Mouse (Mus musculus): ENCODE measurements around the gene Rhbdd3. TPM values are rescaled to one million over a fixed set of nuclear protein-coding genes. Genes with fewer than 3 reads are reported as not detected.

The Rhbdd3 gene
- polyA plus RNA-seq (2014; fragmentation: Nextera tagmentation; extraction: Ambion mirVana): 23.5 and 25.7 TPM in 2 replicates

DNA sequence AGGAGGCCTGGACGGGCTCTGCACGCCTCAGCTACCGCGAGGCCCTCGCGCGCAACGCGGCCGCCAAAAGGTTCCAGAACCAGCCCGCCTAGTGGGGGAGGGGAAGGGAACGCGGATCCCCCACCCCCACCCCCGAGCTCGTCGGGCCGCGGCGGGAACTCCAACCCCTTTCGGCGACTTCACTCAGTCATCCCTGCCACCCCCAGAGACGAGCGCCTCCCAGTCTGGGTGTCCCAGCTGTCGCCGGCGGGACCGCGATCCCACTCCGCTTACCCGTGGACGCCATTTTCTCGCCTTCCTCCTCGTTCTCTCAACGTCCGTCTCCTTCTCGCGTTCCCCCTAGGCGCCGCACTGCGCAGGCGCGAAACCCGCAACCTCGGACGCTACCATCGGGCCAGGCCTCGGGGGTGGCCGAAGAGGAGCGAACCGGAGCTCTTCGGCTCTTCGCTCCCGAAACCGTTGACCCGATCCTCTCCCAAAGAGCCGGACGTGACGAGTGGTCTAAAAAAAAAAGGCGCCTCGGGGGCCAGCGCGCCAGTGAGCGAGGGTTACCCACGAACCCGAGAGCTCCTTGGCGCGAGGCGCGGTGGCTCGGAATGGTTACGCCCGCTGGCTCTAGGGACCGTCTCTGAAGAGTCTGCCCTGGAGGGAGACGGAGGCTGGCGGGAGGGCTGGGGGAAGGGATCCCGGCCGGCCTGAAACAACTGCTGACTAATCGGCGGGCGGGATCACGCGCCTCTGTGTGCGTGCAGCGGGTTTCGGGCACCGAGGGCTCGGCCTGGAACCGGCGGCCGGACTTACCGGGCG lies at the start of gene Rhbdd3, which contains the start of gene Ewsr1:
Gene Rhbdd3, plus strand, starts transcription at position 191 of the 807 bp plus-strand sequence.
Gene Ewsr1, minus strand, starts transcription at position 531 of the 807 bp plus-strand sequence.
- Histone ChIP-seq H3K9me3 (replicated peaks; ENCODE audit: control insufficient read depth, low read length) (no peaks in the 10 kb centered on the region), H3K9ac (ENCODE audit: low read depth, low read length) (peak within 1 kb of the TSS; percentile 99), H3K4me2 (peak within 1 kb of the TSS; percentile 94), H3K27ac (ENCODE audit: low read depth, low read length) (peak within 1 kb of the TSS; percentile 96), H3K27me3 (ENCODE audit: control insufficient read depth, insufficient read depth, low read length) (no peaks in the 10 kb centered on the region), H3K36me3 (ENCODE audit: control insufficient read depth, insufficient read depth, low read length) (0 out of 2 replicates have a peak, but pooled peaks cover 2% of the 10 kb centered on the region), H3K4me3 (ENCODE audit: low read depth, low read length) (peak within 1 kb of the TSS; percentile 96), H3K4me1 (ENCODE audit: control insufficient read depth, insufficient read depth, low read length) (peaks cover 25% of the 10 kb centered on the region)
- ATAC-seq (replicated peaks; ENCODE audit: insufficient number of reproducible peaks, low FRiP score, low TSS enrichment): peak; percentile 89
- WGBS (ENCODE audit: insufficient replicate concordance): under 1% methylated on average over 79 of the region's 92 CpGs

DNA sequence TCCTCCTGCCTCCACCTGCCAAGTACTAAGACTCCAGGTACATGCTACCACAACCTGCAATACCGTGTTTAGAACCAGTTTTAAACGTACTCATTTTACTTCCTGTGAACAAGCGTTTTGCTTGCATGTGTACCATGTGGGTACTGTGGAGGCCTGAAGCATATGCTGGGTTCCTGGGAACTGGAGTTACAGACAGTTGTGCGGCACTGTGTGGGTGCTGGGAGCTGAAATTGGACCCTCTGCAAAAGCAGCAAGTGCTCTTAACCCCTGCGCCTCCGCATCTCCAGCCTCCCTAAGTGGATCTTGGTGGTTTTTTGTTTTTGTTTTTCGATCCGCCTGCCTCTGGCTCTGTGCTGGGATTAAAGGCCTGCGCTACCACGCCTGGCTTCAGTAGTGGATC lies 47.1 kb upstream of the Rhbdd3 start:
- no peak overlapping the region for H3K4me3 ChIP-seq (ENCODE audit: low read depth, low read length)
- H3K36me3 ChIP-seq (ENCODE audit: control insufficient read depth, insufficient read depth, low read length): no peaks in the 10 kb centered on the region
- no peak overlapping the region for H3K4me2 ChIP-seq
- H3K27me3 ChIP-seq (ENCODE audit: control insufficient read depth, insufficient read depth, low read length): peaks cover 13% of the 10 kb centered on the region
- no peak for ATAC-seq (replicated peaks; ENCODE audit: insufficient number of reproducible peaks, low FRiP score, low TSS enrichment)
- H3K9me3 ChIP-seq (replicated peaks; ENCODE audit: control insufficient read depth, low read length): no peaks in the 10 kb centered on the region
- no peak overlapping the region for H3K27ac ChIP-seq (ENCODE audit: low read depth, low read length)
- 80% methylated on average over 10 of the region's 10 CpGs for WGBS (ENCODE audit: insufficient replicate concordance)
- H3K9ac ChIP-seq (ENCODE audit: low read depth, low read length): no peak overlapping the region
- peaks cover 6% of the 10 kb centered on the region; the same call in 1 of the 2 replicates for H3K4me1 ChIP-seq (ENCODE audit: control insufficient read depth, insufficient read depth, low read length)

DNA sequence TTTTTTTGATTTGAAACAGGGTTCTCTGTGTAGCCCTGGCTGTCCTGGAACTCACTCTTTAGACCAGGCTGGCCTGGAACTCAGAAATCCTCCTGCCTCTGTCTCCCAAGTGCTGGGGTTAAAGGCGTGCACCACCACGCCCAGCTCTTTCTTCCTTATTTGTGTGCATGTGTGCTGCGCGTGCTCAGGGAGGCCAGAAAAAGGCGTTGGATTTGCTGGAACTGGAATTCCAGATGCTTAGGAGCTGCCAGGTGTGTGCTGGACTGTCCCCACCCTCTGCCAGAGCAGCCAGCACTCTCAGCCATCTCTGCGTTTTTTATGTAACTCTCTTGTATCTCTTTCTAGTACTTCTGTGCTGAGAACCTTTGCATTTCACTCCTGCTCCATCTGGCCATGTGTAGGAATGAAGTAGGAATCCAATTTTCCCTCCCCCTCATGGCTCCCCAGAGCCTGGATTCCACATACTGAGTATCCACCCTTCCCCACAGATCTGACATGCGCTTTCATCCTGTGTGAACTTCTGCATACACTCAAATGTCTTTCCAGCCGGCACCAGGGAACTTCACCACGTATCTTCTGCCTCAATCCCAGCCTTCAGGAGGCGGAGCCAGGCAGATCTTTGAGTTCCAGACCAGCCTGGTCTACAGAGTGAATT lies 46.4 kb upstream of the Rhbdd3 start:
- no peak for ATAC-seq (replicated peaks; ENCODE audit: insufficient number of reproducible peaks, low FRiP score, low TSS enrichment)
- no peak overlapping the region for H3K9ac ChIP-seq (ENCODE audit: low read depth, low read length)
- H3K4me1 ChIP-seq (ENCODE audit: control insufficient read depth, insufficient read depth, low read length): peaks cover 6% of the 10 kb centered on the region; the same call in 1 of the 2 replicates
- H3K27me3 ChIP-seq (ENCODE audit: control insufficient read depth, insufficient read depth, low read length): peaks cover 20% of the 10 kb centered on the region
- H3K4me2 ChIP-seq: no peak overlapping the region
- no peaks in the 10 kb centered on the region for H3K9me3 ChIP-seq (replicated peaks; ENCODE audit: control insufficient read depth, low read length)
- WGBS (ENCODE audit: insufficient replicate concordance): 62% methylated on average over 10 of the region's 10 CpGs
- H3K4me3 ChIP-seq (ENCODE audit: low read depth, low read length): no peak overlapping the region
- no peak overlapping the region for H3K27ac ChIP-seq (ENCODE audit: low read depth, low read length)
- no peaks in the 10 kb centered on the region for H3K36me3 ChIP-seq (ENCODE audit: control insufficient read depth, insufficient read depth, low read length)

DNA sequence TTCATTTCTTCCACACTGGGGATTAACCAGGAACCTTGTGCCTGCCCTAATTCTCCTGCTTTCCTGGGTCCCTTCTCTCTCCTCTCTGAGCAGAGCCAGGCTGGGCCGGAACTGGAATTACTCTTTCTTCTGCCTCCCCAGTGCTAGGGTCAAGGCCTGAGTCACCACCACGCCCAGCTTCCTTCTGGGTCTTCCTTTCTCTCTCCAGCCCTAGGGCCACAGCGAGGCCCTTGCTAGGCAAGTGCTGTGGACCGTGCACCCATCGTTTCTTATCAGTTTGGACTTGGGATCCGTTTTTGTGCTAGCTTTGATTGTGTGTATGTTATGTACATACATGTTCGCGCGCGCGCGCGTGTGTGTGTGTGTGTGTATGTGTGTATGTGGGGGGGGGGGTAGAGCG lies 44.6 kb upstream of the Rhbdd3 start:
- peaks cover 18% of the 10 kb centered on the region for H3K4me1 ChIP-seq (ENCODE audit: control insufficient read depth, insufficient read depth, low read length)

DNA sequence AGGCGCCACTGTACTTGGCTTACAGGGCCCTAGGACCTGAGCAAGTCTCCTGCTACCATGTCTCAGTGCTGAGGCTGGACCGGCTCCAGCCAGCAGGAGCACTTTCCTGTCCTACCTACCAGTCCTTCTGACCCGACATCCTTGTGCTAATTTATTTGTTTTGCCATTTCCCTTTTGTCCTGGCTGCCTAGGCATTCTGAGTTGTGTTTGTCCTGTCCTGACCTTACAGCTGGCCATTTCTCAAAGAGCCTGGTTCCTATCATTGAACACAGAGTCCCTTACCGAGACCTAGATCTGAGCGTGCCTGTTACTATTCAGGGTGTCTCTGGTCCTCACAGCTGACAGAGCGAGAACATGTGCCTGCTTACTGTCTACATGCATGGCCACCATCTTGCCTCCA lies 43.9 kb upstream of the Rhbdd3 start:
- no peak overlapping the region for H3K9ac ChIP-seq (ENCODE audit: low read depth, low read length)
- no peak for ATAC-seq (replicated peaks; ENCODE audit: insufficient number of reproducible peaks, low FRiP score, low TSS enrichment)
- H3K9me3 ChIP-seq (replicated peaks; ENCODE audit: control insufficient read depth, low read length): no peaks in the 10 kb centered on the region
- no peak overlapping the region for H3K27ac ChIP-seq (ENCODE audit: low read depth, low read length)
- H3K4me3 ChIP-seq (ENCODE audit: low read depth, low read length): no peak overlapping the region
- H3K36me3 ChIP-seq (ENCODE audit: control insufficient read depth, insufficient read depth, low read length): no peaks in the 10 kb centered on the region
- H3K27me3 ChIP-seq (ENCODE audit: control insufficient read depth, insufficient read depth, low read length): peaks cover 45% of the 10 kb centered on the region
- H3K4me2 ChIP-seq: no peak overlapping the region
- 54% methylated on average over 6 of the region's 6 CpGs for WGBS (ENCODE audit: insufficient replicate concordance)
- H3K4me1 ChIP-seq (ENCODE audit: control insufficient read depth, insufficient read depth, low read length): peaks cover 21% of the 10 kb centered on the region

More for the DNA sequence above, 44.6 kb upstream of the Rhbdd3 start:
- WGBS (ENCODE audit: insufficient replicate concordance): 76% methylated on average over 14 of the region's 14 CpGs
- ATAC-seq (replicated peaks; ENCODE audit: insufficient number of reproducible peaks, low FRiP score, low TSS enrichment): no peak
- peaks cover 37% of the 10 kb centered on the region for H3K27me3 ChIP-seq (ENCODE audit: control insufficient read depth, insufficient read depth, low read length)
- no peak overlapping the region for H3K9ac ChIP-seq (ENCODE audit: low read depth, low read length)
- H3K9me3 ChIP-seq (replicated peaks; ENCODE audit: control insufficient read depth, low read length): no peaks in the 10 kb centered on the region
- H3K27ac ChIP-seq (ENCODE audit: low read depth, low read length): no peak overlapping the region
- H3K36me3 ChIP-seq (ENCODE audit: control insufficient read depth, insufficient read depth, low read length): no peaks in the 10 kb centered on the region
- no peak overlapping the region for H3K4me3 ChIP-seq (ENCODE audit: low read depth, low read length)
- no peak overlapping the region for H3K4me2 ChIP-seq

DNA sequence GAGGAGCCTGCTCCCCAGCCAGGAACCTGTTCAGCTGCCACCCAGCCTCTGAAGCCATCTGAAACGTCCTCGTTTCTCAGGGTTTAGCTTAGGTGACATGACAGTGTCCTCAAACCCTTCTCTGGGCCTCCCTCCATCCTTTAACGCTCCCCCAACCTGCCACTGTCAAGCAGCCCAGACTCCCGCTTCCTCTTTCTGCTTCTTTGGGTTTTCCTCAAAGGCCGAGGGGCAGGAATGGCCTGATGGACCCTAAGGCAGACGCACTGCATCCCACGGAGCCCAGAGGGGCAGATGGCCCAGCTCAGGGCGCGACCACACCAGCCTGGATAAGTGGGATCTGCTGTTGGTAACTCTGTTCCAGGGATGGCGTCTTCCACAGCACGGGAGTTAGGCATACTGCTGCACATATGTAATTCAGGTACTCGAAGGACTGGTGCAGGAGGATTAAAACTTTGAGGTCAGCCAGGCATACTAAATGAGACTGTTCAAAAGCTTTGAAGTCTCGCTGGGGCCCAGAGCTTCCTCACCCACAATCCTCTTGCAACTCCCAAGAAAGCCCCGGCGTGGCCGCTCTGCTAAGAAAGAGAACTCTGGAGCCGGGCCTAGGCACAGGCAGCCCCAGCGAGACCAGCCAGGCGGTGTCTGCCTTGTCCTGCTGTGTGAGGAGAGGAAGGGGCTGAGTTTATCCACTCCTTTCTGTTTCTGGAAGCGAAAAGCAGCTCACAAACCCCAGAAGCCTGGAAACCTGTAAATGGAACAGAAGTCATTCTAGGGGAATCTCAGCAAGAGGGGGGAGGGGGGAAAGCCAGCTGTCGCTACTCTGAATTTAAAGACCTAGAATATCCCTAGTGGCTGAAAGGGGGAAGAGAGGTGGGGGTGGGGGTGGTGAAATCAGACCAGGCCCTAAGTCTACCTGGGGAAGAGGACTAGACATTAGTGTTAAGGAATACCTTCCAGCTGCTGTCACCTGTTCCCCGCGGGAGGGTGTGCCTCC lies 42.5 kb upstream of the Rhbdd3 start:
- WGBS (ENCODE audit: insufficient replicate concordance): 42% methylated on average over 23 of the region's 23 CpGs
- no peak overlapping the region for H3K4me2 ChIP-seq
- H3K4me3 ChIP-seq (ENCODE audit: low read depth, low read length): no peak overlapping the region
- no peaks in the 10 kb centered on the region for H3K9me3 ChIP-seq (replicated peaks; ENCODE audit: control insufficient read depth, low read length)
- H3K4me1 ChIP-seq (ENCODE audit: control insufficient read depth, insufficient read depth, low read length): peaks cover 24% of the 10 kb centered on the region
- peaks cover 58% of the 10 kb centered on the region for H3K27me3 ChIP-seq (ENCODE audit: control insufficient read depth, insufficient read depth, low read length)
- ATAC-seq (replicated peaks; ENCODE audit: insufficient number of reproducible peaks, low FRiP score, low TSS enrichment): no peak
- no peaks in the 10 kb centered on the region for H3K36me3 ChIP-seq (ENCODE audit: control insufficient read depth, insufficient read depth, low read length)
- H3K27ac ChIP-seq (ENCODE audit: low read depth, low read length): no peak overlapping the region
- H3K9ac ChIP-seq (ENCODE audit: low read depth, low read length): no peak overlapping the region

DNA sequence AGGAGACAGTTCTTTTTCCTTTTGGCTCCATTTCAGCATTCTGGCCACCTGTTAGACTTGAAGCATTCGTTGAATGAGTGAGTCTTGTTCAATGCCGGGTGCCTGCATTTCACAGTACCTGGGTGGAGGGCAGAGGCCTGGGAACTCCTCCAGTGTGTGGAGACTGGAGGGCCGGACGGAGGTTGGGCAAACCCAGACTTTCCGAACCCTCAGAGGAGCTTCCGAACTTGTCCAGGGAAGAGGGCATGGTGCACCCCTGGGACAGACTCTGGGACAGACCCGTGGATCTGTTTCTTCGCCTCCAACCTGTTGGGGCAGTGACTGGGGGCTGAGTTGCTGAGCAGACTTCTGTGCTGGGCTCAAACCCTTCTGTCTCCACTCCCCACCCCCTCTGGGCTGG lies 41.7 kb upstream of the Rhbdd3 start:
- WGBS (ENCODE audit: insufficient replicate concordance): 59% methylated on average over 8 of the region's 8 CpGs
- no peak overlapping the region for H3K4me3 ChIP-seq (ENCODE audit: low read depth, low read length)
- H3K9ac ChIP-seq (ENCODE audit: low read depth, low read length): no peak overlapping the region
- peaks cover 32% of the 10 kb centered on the region for H3K4me1 ChIP-seq (ENCODE audit: control insufficient read depth, insufficient read depth, low read length)
- H3K4me2 ChIP-seq: no peak overlapping the region
- ATAC-seq (replicated peaks; ENCODE audit: insufficient number of reproducible peaks, low FRiP score, low TSS enrichment): no peak
- H3K27me3 ChIP-seq (ENCODE audit: control insufficient read depth, insufficient read depth, low read length): peaks cover 66% of the 10 kb centered on the region
- no peaks in the 10 kb centered on the region for H3K9me3 ChIP-seq (replicated peaks; ENCODE audit: control insufficient read depth, low read length)
- no peaks in the 10 kb centered on the region for H3K36me3 ChIP-seq (ENCODE audit: control insufficient read depth, insufficient read depth, low read length)
- H3K27ac ChIP-seq (ENCODE audit: low read depth, low read length): no peak overlapping the region

DNA sequence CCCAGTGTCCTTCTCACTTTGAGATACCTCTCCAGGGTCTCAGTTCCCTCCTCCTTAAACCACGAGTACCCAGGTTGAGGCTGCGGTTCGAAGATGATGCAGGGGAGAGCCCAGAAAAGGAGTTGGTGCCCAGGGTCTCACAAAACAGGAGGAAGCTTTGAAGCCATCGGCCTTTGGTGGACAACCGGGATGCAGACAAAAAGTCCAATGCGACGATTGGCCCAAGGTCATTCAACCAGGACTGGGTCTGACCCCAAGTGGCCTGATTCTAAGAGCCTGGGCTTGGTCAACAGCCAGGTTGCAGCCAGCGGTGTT lies 41.2 kb upstream of the Rhbdd3 start:
- no peak overlapping the region for H3K27ac ChIP-seq (ENCODE audit: low read depth, low read length)
- peak overlapping the region; percentile 55 for H3K4me3 ChIP-seq (ENCODE audit: low read depth, low read length)
- WGBS (ENCODE audit: insufficient replicate concordance): 20% methylated on average over 8 of the region's 8 CpGs
- peaks cover 71% of the 10 kb centered on the region for H3K27me3 ChIP-seq (ENCODE audit: control insufficient read depth, insufficient read depth, low read length)
- H3K9ac ChIP-seq (ENCODE audit: low read depth, low read length): peak overlapping the region; percentile 58; the same call in 1 of the 2 replicates
- H3K9me3 ChIP-seq (replicated peaks; ENCODE audit: control insufficient read depth, low read length): no peaks in the 10 kb centered on the region
- ATAC-seq (replicated peaks; ENCODE audit: insufficient number of reproducible peaks, low FRiP score, low TSS enrichment): no peak
- no peaks in the 10 kb centered on the region for H3K36me3 ChIP-seq (ENCODE audit: control insufficient read depth, insufficient read depth, low read length)
- peaks cover 36% of the 10 kb centered on the region for H3K4me1 ChIP-seq (ENCODE audit: control insufficient read depth, insufficient read depth, low read length)
- H3K4me2 ChIP-seq: peak overlapping the region; percentile 95

Measured in heart, embryonic 11.5 days (tissue).